Mouse (Mus musculus): ENCODE measurements around the gene Jarid2.

GRCm38 (mm10) chr13:44733036-44733372 lies 3.7 kb downstream of the Jarid2 start:
- TF ChIP-seq EP300 (IDR thresholded peaks at IDR 0.05) (no peak), CTCF (IDR thresholded peaks at IDR 0.05) (no peak)

All from lung, postnatal 0 days (tissue).